Mouse (Mus musculus): ENCODE measurements around the gene Otop2. TPM values are rescaled to one million over a fixed set of nuclear protein-coding genes. Genes with fewer than 3 reads are reported as not detected.

The Otop2 gene
- polyA plus RNA-seq, 1 experiment from 2014 or later = not detected

- H3K27ac ChIP-seq (replicated peaks) = no peak overlapping the region
- no peak overlapping the region for H3K4me2 ChIP-seq
- peaks cover 22% of the 10 kb centered on the region for H3K4me1 ChIP-seq (replicated peaks)
- 66% methylated on average over 5 of the region's 5 CpGs for WGBS (ENCODE audit: insufficient replicate concordance)
- H3K36me3 ChIP-seq (replicated peaks) = peaks cover 5% of the 10 kb centered on the region; the same call in 1 of the 2 replicates
- no peak overlapping the region for H3K4me3 ChIP-seq (replicated peaks)
- H3K9ac ChIP-seq = no peak overlapping the region
- H3K27me3 ChIP-seq = no peaks in the 10 kb centered on the region
- no peaks in the 10 kb centered on the region for H3K9me3 ChIP-seq (replicated peaks)
- no peak for ATAC-seq (ENCODE audit: insufficient read depth)
These were observed 19.6 kb upstream of the Otop2 start for GRCm38 (mm10) chr11:115287386-115287785.

GRCm38 (mm10) chr11:115288305-115288704, 18.7 kb upstream of the Otop2 start:
- H3K9me3 ChIP-seq (replicated peaks) = no peaks in the 10 kb centered on the region
- H3K4me1 ChIP-seq (replicated peaks) = peaks cover 25% of the 10 kb centered on the region
- no peak overlapping the region for H3K4me3 ChIP-seq (replicated peaks)
- WGBS (ENCODE audit: insufficient replicate concordance) = 71% methylated on average over 2 of the region's 2 CpGs
- no peak for ATAC-seq (ENCODE audit: insufficient read depth)
- no peaks in the 10 kb centered on the region for H3K27me3 ChIP-seq
- H3K36me3 ChIP-seq (replicated peaks) = peaks cover 5% of the 10 kb centered on the region; the same call in 1 of the 2 replicates
- no peak overlapping the region for H3K4me2 ChIP-seq
- no peak overlapping the region for H3K9ac ChIP-seq
- H3K27ac ChIP-seq (replicated peaks) = no peak overlapping the region

- ATAC-seq (ENCODE audit: insufficient read depth) = no peak
- Histone ChIP-seq H3K9me3 (replicated peaks) (no peaks in the 10 kb centered on the region), H3K4me1 (replicated peaks) (peaks cover 25% of the 10 kb centered on the region), H3K36me3 (replicated peaks) (no peaks in the 10 kb centered on the region), H3K27me3 (no peaks in the 10 kb centered on the region), H3K27ac (replicated peaks) (no peak overlapping the region), H3K4me3 (replicated peaks) (no peak overlapping the region), H3K4me2 (no peak overlapping the region), H3K9ac (no peak overlapping the region)
- 56% methylated on average over 8 of the region's 8 CpGs for WGBS (ENCODE audit: insufficient replicate concordance)
These were observed 17.1 kb upstream of the Otop2 start for GRCm38 (mm10) chr11:115289885-115290284.

DNA sequence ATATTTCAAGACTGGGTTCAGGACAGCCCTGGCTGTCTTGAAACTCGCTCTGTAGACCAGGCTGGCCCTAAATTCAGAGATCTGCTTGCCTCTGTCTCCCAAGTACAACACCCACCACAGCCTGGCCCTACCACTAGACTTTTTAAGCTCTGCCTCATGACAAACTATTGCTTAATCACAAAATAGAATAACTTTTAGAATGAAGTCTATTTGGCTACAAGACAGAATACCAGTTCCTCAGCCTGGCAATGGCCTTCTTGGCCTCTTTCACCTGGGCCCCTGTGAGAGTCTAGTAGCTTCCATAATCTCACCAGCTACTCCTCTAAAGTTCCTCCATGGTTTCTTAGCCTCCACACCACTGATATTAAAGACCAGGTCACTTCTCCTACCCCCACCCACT, 16.6 kb upstream of the Otop2 start:
- 53% methylated on average over 1 of the region's 1 CpGs for WGBS (ENCODE audit: insufficient replicate concordance)

GRCm38 (mm10) chr11:115290919-115291318, 16.0 kb upstream of the Otop2 start:
- H3K9ac ChIP-seq = no peak overlapping the region
- H3K36me3 ChIP-seq (replicated peaks) = no peaks in the 10 kb centered on the region
- H3K4me3 ChIP-seq (replicated peaks) = no peak overlapping the region
- peaks cover 21% of the 10 kb centered on the region for H3K4me1 ChIP-seq (replicated peaks)
- no peaks in the 10 kb centered on the region for H3K9me3 ChIP-seq (replicated peaks)
- no peak overlapping the region for H3K27ac ChIP-seq (replicated peaks)
- H3K4me2 ChIP-seq = no peak overlapping the region
- WGBS (ENCODE audit: insufficient replicate concordance) = 59% methylated on average over 6 of the region's 6 CpGs
- H3K27me3 ChIP-seq = no peaks in the 10 kb centered on the region
- no peak for ATAC-seq (ENCODE audit: insufficient read depth)

More for the DNA sequence above, 16.6 kb upstream of the Otop2 start:
- no peak overlapping the region for H3K27ac ChIP-seq (replicated peaks)
- H3K27me3 ChIP-seq = no peaks in the 10 kb centered on the region
- H3K36me3 ChIP-seq (replicated peaks) = no peaks in the 10 kb centered on the region
- H3K9ac ChIP-seq = no peak overlapping the region
- no peak for ATAC-seq (ENCODE audit: insufficient read depth)
- no peaks in the 10 kb centered on the region for H3K9me3 ChIP-seq (replicated peaks)
- H3K4me1 ChIP-seq (replicated peaks) = peaks cover 25% of the 10 kb centered on the region
- H3K4me2 ChIP-seq = no peak overlapping the region
- H3K4me3 ChIP-seq (replicated peaks) = no peak overlapping the region

GRCm38 (mm10) chr11:115291503-115291902, 15.5 kb upstream of the Otop2 start:
- no peak overlapping the region for H3K4me2 ChIP-seq
- H3K4me1 ChIP-seq (replicated peaks) = peaks cover 20% of the 10 kb centered on the region
- H3K27ac ChIP-seq (replicated peaks) = peak overlapping the region; percentile 77; the same call in 1 of the 2 replicates
- H3K36me3 ChIP-seq (replicated peaks) = no peaks in the 10 kb centered on the region
- no peaks in the 10 kb centered on the region for H3K9me3 ChIP-seq (replicated peaks)
- no peak for ATAC-seq (ENCODE audit: insufficient read depth)
- WGBS (ENCODE audit: insufficient replicate concordance) = 58% methylated on average over 10 of the region's 10 CpGs
- H3K9ac ChIP-seq = no peak overlapping the region
- H3K27me3 ChIP-seq = peaks cover 4% of the 10 kb centered on the region
- H3K4me3 ChIP-seq (replicated peaks) = no peak overlapping the region

DNA sequence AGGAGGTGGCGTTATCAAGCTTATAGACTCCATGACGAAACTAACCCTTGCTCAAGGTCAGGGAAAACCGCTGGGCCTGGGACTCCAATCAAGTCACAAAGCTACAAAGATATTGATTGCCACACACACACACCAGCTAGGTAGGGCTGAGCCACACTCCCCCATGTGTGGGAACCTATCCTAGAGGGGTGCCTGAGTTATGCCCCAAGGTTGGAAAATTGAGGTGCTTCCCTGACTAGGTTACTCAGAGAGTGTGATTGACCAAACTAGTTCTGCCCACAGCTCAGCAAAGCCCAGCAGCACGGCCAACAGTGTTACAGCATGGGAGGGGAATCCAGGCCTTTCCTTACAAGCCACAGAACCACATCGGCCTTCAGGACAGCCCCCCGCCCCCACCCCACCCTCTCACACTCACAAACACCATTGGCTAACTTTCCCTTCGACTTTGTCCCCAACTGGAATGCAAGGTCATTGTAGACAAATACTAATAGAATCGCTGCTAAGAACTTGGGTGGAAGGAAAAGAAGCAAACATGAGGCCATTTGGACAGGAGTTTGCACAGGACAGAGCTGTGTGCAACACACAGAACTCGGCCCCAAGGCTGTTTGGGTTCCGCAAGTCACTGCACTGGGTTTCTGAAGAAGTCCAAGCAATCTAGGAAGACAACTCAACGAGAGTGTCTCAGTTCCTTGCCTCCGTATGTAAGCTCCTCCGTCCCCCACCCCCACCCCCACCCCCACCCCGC, 14.2 kb upstream of the Otop2 start:
- ATAC-seq (ENCODE audit: insufficient read depth) = peak; percentile 55
- no peaks in the 10 kb centered on the region for H3K9me3 ChIP-seq (replicated peaks)
- no peak overlapping the region; the same call in 1 of the 2 replicates for H3K9ac ChIP-seq
- 43% methylated on average over 14 of the region's 14 CpGs for WGBS (ENCODE audit: insufficient replicate concordance)
- H3K4me2 ChIP-seq = peak overlapping the region; percentile 42
- no peak overlapping the region for H3K4me3 ChIP-seq (replicated peaks)
- H3K4me1 ChIP-seq (replicated peaks) = peaks cover 28% of the 10 kb centered on the region
- peaks cover 17% of the 10 kb centered on the region for H3K27me3 ChIP-seq
- H3K27ac ChIP-seq (replicated peaks) = peak overlapping the region; percentile 78
- H3K36me3 ChIP-seq (replicated peaks) = no peaks in the 10 kb centered on the region

DNA sequence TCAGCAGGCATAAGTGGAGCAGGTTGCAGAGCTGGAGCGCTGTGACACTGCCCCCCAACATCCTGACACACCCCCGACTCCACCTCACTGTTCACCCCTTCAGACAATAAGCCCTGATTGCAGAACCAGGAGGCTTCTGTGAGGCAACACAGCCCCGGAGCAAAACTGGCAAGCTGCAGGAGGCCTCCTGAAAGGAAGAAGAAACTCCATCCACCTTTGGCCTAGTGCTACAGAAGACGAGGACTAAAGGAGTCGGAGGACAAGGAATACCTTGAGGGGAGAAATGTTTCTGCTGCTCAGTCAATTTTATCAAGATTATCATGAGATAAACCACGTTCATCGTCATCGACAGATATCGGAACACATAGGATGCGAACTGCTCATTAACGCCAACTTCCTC, 11.0 kb upstream of the Otop2 start:
- H3K4me2 ChIP-seq = peak overlapping the region; percentile 55

GRCm38 (mm10) chr11:115296471-115297210, 10.3 kb upstream of the Otop2 start:
- 46% methylated on average over 21 of the region's 21 CpGs for WGBS (ENCODE audit: insufficient replicate concordance)
- peak overlapping the region; percentile 72 for H3K27ac ChIP-seq (replicated peaks)

More for the DNA sequence above, 11.0 kb upstream of the Otop2 start:
- no peak for ATAC-seq (ENCODE audit: insufficient read depth)
- no peaks in the 10 kb centered on the region for H3K36me3 ChIP-seq (replicated peaks)
- 68% methylated on average over 11 of the region's 11 CpGs for WGBS (ENCODE audit: insufficient replicate concordance)
- peaks cover 29% of the 10 kb centered on the region for H3K27me3 ChIP-seq
- peaks cover 22% of the 10 kb centered on the region for H3K4me1 ChIP-seq (replicated peaks)
- peak overlapping the region; percentile 49 for H3K4me3 ChIP-seq (replicated peaks)
- no peak overlapping the region; the same call in 1 of the 2 replicates for H3K27ac ChIP-seq (replicated peaks)
- no peaks in the 10 kb centered on the region for H3K9me3 ChIP-seq (replicated peaks)
- no peak overlapping the region for H3K9ac ChIP-seq

GRCm38 (mm10) chr11:115297214-115297826, 9.6 kb upstream of the Otop2 start, which contains the start of gene Fads6:
Fads6 (minus strand) TSS chr11:115297663.
- H3K4me2 ChIP-seq = peak within 1 kb of the TSS; percentile 55
- H3K4me3 ChIP-seq (replicated peaks) = peak within 1 kb of the TSS; percentile 49
- H3K4me1 ChIP-seq (replicated peaks) = peaks cover 11% of the 10 kb centered on the region
- ATAC-seq (ENCODE audit: insufficient read depth) = peak; percentile 68
- H3K27ac ChIP-seq (replicated peaks) = peak within 1 kb of the TSS; percentile 72
- H3K9ac ChIP-seq = peak within 1 kb of the TSS; percentile 35; the same call in 1 of the 2 replicates
- H3K27me3 ChIP-seq = peaks cover 29% of the 10 kb centered on the region
- no peaks in the 10 kb centered on the region for H3K9me3 ChIP-seq (replicated peaks)
- WGBS (ENCODE audit: insufficient replicate concordance) = 1% methylated on average over 44 of the region's 44 CpGs
- no peaks in the 10 kb centered on the region for H3K36me3 ChIP-seq (replicated peaks)

More at GRCm38 (mm10) chr11:115296471-115297210, 10.3 kb upstream of the Otop2 start:
- peak overlapping the region; percentile 49 for H3K4me3 ChIP-seq (replicated peaks)
- H3K36me3 ChIP-seq (replicated peaks) = no peaks in the 10 kb centered on the region
- peaks cover 16% of the 10 kb centered on the region for H3K4me1 ChIP-seq (replicated peaks)
- no peaks in the 10 kb centered on the region for H3K9me3 ChIP-seq (replicated peaks)
- ATAC-seq (ENCODE audit: insufficient read depth) = no peak
- peak overlapping the region; percentile 55 for H3K4me2 ChIP-seq
- H3K9ac ChIP-seq = peak overlapping the region; percentile 35; the same call in 1 of the 2 replicates
- H3K27me3 ChIP-seq = peaks cover 29% of the 10 kb centered on the region

- WGBS (ENCODE audit: insufficient replicate concordance) = 55% methylated on average over 8 of the region's 8 CpGs
- Histone ChIP-seq H3K4me3 (replicated peaks) (no peak overlapping the region), H3K9ac (no peak overlapping the region), H3K27ac (replicated peaks) (no peak overlapping the region), H3K36me3 (replicated peaks) (no peaks in the 10 kb centered on the region), H3K4me1 (replicated peaks) (peaks cover 8% of the 10 kb centered on the region), H3K27me3 (peaks cover 29% of the 10 kb centered on the region), H3K4me2 (no peak overlapping the region; the same call in 1 of the 2 replicates), H3K9me3 (replicated peaks) (no peaks in the 10 kb centered on the region)
- no peak for ATAC-seq (ENCODE audit: insufficient read depth)
These were observed 8.8 kb upstream of the Otop2 start for GRCm38 (mm10) chr11:115298160-115298559.
